In genomic region chr11:20376642-20377041, GRCm38 (mm10) we compare ENCODE assay signal across 24 mouse cellular contexts. TPM values are rescaled to one million over a fixed set of nuclear protein-coding genes. Genes with fewer than 3 reads are reported as not detected.
DNase-seq lines count a peak whose midpoint lies in the region; ATAC-seq and TF ChIP-seq lines count a peak whose summit lies in the region.
"Had no signal": no experiment of that assay in that cellular context is flagged by ENCODE, and none has a peak within 500 bp of the region (broad histone marks: within the 10 kb centered on the region; RNA-seq: fewer than 3 reads in every experiment).

No protein-coding gene starts in this region.

- DNase-seq in MEL (ENCODE audit: low read depth, low spot score) = peak; percentile 33
- DNase-seq in c-Kit-negative CD71-positive TER-119-positive erythroid progenitor cells, embryonic 14.5 days (ENCODE audit: low read depth, low spot score) = peak; percentile 6
- peak; percentile 38 for DNase-seq in liver, embryonic 13.5 days
- no peak for DNase-seq in lung, postnatal 4 days
- no peak for DNase-seq in cerebellum, adult 9-10 months
- DNase-seq in thymus, adult 2 months = no peak
- DNase-seq: adrenal gland, adult 2 months; adrenal gland, postnatal 25 days; cerebellum, adult 11-12 months; cerebellum, adult 9-11 months; cerebellum, postnatal 36 days; gastrocnemius, adult 2 months; heart, adult 18-20 months; heart, postnatal 10 days; heart, postnatal 4 days had no signal

- H3K27me3 ChIP-seq in MEL (ENCODE audit: control insufficient read depth in 1 of 2, insufficient read depth in 2 of 2, low read length in 2 of 2) = no peaks in the 10 kb centered on the region
- no peaks in the 10 kb centered on the region for H3K27me3 ChIP-seq in liver, embryonic 13.5 days
- no peaks in the 10 kb centered on the region for H3K27me3 ChIP-seq in thymus, adult 2 months (ENCODE audit: control insufficient read depth, insufficient read depth, low read length)
- H3K27me3 ChIP-seq: embryonic facial prominence, embryonic 13.5 days; hindbrain, embryonic 12.5 days; Patski had no signal

- ATAC-seq in liver, embryonic 13.5 days (ENCODE audit: low read depth) = peak; percentile 36; the same call in 1 of the 2 replicates
- ATAC-seq in megakaryocyte-erythroid progenitor cell, adult 5-6 weeks (replicated peaks; ENCODE audit: low FRiP score, low TSS enrichment, poor library complexity, severe bottlenecking) = peak; percentile 77
- ATAC-seq: forebrain, embryonic 14.5 days; hindbrain, embryonic 16.5 days; inflammation-experienced regulatory T-cells, adult 6 months; Patski had no signal

- WGBS in liver, embryonic 13.5 days (ENCODE audit: insufficient replicate concordance) = 44% methylated on average over 7 of the region's 7 CpGs
- 92% methylated on average over 7 of the region's 7 CpGs for WGBS in thymus, adult 2 months

- H3K9me3 ChIP-seq in MEL (replicated peaks; ENCODE audit: insufficient read depth, low read length) = no peaks in the 10 kb centered on the region
- H3K9me3 ChIP-seq in liver, embryonic 13.5 days (replicated peaks) = 0 out of 2 replicates have a peak, but pooled peaks cover 6% of the 10 kb centered on the region
- H3K9me3 ChIP-seq: embryonic facial prominence, embryonic 13.5 days; forebrain, embryonic 10.5 days; heart, embryonic 10.5 days; hindbrain, embryonic 12.5 days had no signal

- TF ChIP-seq POLR2A in MEL (IDR thresholded peaks at IDR 0.05; ENCODE audit: control insufficient read depth in 1 of 2, insufficient read depth in 1 of 2, low read depth in 1 of 2, low read length in 2 of 2, poor library complexity in 1 of 2) = no peak
- no peak for TF ChIP-seq POLR2A in thymus, adult 2 months (IDR thresholded peaks at IDR 0.05; ENCODE audit: control insufficient read depth, extremely low read depth, insufficient read depth, low read length, poor library complexity)

- H3K36me3 ChIP-seq in MEL (ENCODE audit: control insufficient read depth in 1 of 2, insufficient read depth in 2 of 2, low read length in 2 of 2) = no peaks in the 10 kb centered on the region
- no peaks in the 10 kb centered on the region for H3K36me3 ChIP-seq in liver, embryonic 13.5 days
- no peaks in the 10 kb centered on the region for H3K36me3 ChIP-seq in thymus, adult 2 months (ENCODE audit: control insufficient read depth, insufficient read depth, low read length)
- H3K36me3 ChIP-seq: embryonic facial prominence, embryonic 13.5 days; forebrain, embryonic 10.5 days; heart, embryonic 10.5 days; hindbrain, embryonic 12.5 days had no signal

- H3K4me2 ChIP-seq in liver, embryonic 13.5 days = no peak overlapping the region
- H3K4me2 ChIP-seq: embryonic facial prominence, embryonic 13.5 days; hindbrain, embryonic 12.5 days had no signal

- no peak overlapping the region for H3K4me3 ChIP-seq in MEL (ENCODE audit: control insufficient read depth in 1 of 2, insufficient read depth in 1 of 2, low read depth in 2 of 2, low read length in 2 of 2)
- H3K4me3 ChIP-seq in liver, embryonic 13.5 days (replicated peaks) = no peak overlapping the region
- no peak overlapping the region for H3K4me3 ChIP-seq in thymus, adult 2 months (ENCODE audit: control insufficient read depth, insufficient read depth, low read length)
- H3K4me3 ChIP-seq: embryonic facial prominence, embryonic 13.5 days; forebrain, embryonic 10.5 days; gastrocnemius, adult 2 months; heart, embryonic 10.5 days; hindbrain, embryonic 12.5 days had no signal

- TF ChIP-seq CTCF in MEL (IDR thresholded peaks at IDR 0.05 in 2 of 3, conservative IDR thresholded peaks at IDR 0.05 in 1 of 3; ENCODE audit: control insufficient read depth in 1 of 3, insufficient read depth in 1 of 3, low read depth in 2 of 3, low read length in 3 of 3, poor library complexity in 1 of 3, severe bottlenecking in 1 of 3) = peak in 1 of 3 experiments; percentile 0; a peak in 1 of 6 replicates
- no peak for TF ChIP-seq CTCF in thymus, adult 2 months (IDR thresholded peaks at IDR 0.05; ENCODE audit: borderline replicate concordance, control insufficient read depth, extremely low read depth, insufficient read depth, low read length, poor library complexity)

- H3K79me2 ChIP-seq in MEL (ENCODE audit: control insufficient read depth, insufficient read depth, low read length, poor library complexity) = no peaks in the 10 kb centered on the region

- H3K27ac ChIP-seq in MEL (ENCODE audit: control insufficient read depth, low read depth, low read length) = no peak overlapping the region
- H3K27ac ChIP-seq in liver, embryonic 13.5 days = no peak overlapping the region
- H3K27ac ChIP-seq in thymus, adult 2 months (ENCODE audit: control insufficient read depth, insufficient read depth, low read length) = no peak overlapping the region
- H3K27ac ChIP-seq: embryonic facial prominence, embryonic 13.5 days; forebrain, embryonic 10.5 days; gastrocnemius, adult 2 months; heart, embryonic 10.5 days; hindbrain, embryonic 12.5 days had no signal

- TF ChIP-seq EP300 in MEL (IDR thresholded peaks at IDR 0.05; ENCODE audit: low read depth in 1 of 2, low read length in 2 of 2) = no peak; a peak in 1 of 4 replicates

- H3K9ac ChIP-seq in MEL (ENCODE audit: control insufficient read depth, low read depth, low read length, poor library complexity, severe bottlenecking) = no peak overlapping the region
- H3K9ac ChIP-seq in liver, embryonic 13.5 days = no peak overlapping the region
- H3K9ac ChIP-seq: embryonic facial prominence, embryonic 13.5 days; hindbrain, embryonic 12.5 days had no signal

- no peak for TF ChIP-seq RAD21 in MEL (IDR thresholded peaks at IDR 0.05; ENCODE audit: low read depth, low read length)

- no peaks in the 10 kb centered on the region for H3K4me1 ChIP-seq in MEL (ENCODE audit: control insufficient read depth in 1 of 2, insufficient read depth in 2 of 2, low read length in 2 of 2)
- H3K4me1 ChIP-seq in liver, embryonic 13.5 days (replicated peaks) = peaks cover 8% of the 10 kb centered on the region; the same call in 1 of the 2 replicates
- H3K4me1 ChIP-seq in thymus, adult 2 months (replicated peaks; ENCODE audit: control insufficient read depth, insufficient read depth, low read length) = no peaks in the 10 kb centered on the region
- H3K4me1 ChIP-seq: embryonic facial prominence, embryonic 13.5 days; forebrain, embryonic 10.5 days; heart, embryonic 10.5 days; hindbrain, embryonic 12.5 days had no signal

TF ChIP-seq in MEL, 35 proteins besides CTCF, POLR2A, EP300 and RAD21:
- TF ChIP-seq MAFK (IDR thresholded peaks at IDR 0.05; ENCODE audit: borderline replicate concordance, low read depth, low read length) (no peak), ETS1 (IDR thresholded peaks at IDR 0.05; ENCODE audit: low read depth, low read length) (no peak), POLR2AphosphoS5 (IDR thresholded peaks at IDR 0.05; ENCODE audit: borderline replicate concordance, low read depth, low read length) (no peak), TAL1 (IDR thresholded peaks at IDR 0.05; ENCODE audit: low read length) (peak; percentile 41; the same call in 1 of the 2 replicates), GATA1 (IDR thresholded peaks at IDR 0.05; ENCODE audit: low read depth, low read length) (0 out of 2 replicates have a peak, but pooled peaks have one; percentile 5), POLR2AphosphoS2 (IDR thresholded peaks at IDR 0.05; ENCODE audit: low read length) (no peak), BHLHE40 (IDR thresholded peaks at IDR 0.05; ENCODE audit: borderline replicate concordance, low read depth, low read length) (no peak)

RNA-seq across cellular contexts. Expression of gene Slc1a4, which starts 44.1 kb away (rescaled TPM):
- total RNA-seq in MEL (2012; rRNA removed) = 21.7 and 40.8 TPM in 2 replicates
- polyA plus RNA-seq in MEL (2012; ENCODE audit: insufficient read depth in 1 of 2, insufficient read length in 2 of 2, low read depth in 1 of 2, low replicate concordance in 2 of 2, missing spikeins in 1 of 2) = 10 to 100 TPM in 1 of 2 experiments, not detected in 1; 32.3 TPM
- polyA plus RNA-seq in liver, embryonic 13.5 days (2015; fragmentation: Nextera tagmentation; extraction: Ambion mirVana) = 7.3 and 9.0 TPM in 2 replicates
- total RNA-seq in megakaryocyte-erythroid progenitor cell, adult 5-6 weeks (2014; fragmentation: Nextera tagmentation) = 2.0 and 2.9 TPM in 2 replicates
- 1.4 and 2.1 TPM in 2 replicates for total RNA-seq in megakaryocyte-erythroid progenitor cell, adult 5-6 weeks (2017)
- 4.7 and 4.8 TPM in 2 replicates for polyA plus RNA-seq in thymus, adult 2 months (2012; rRNA removed)

Comparison
In these comparisons a context has a peak if more than half of its experiments do, and no peak if none do; other contexts are left out.
1. DNase-seq: peak in MEL (single experiment), c-Kit-negative CD71-positive TER-119-positive erythroid progenitor cells, embryonic 14.5 days (single experiment) and liver, embryonic 13.5 days (single experiment); none in lung, postnatal 4 days (0 of 2), cerebellum, adult 9-10 months (single experiment) and thymus, adult 2 months (single experiment).